9 mouse cellular contexts compared by ENCODE assay signal in the genomic region with DNA sequence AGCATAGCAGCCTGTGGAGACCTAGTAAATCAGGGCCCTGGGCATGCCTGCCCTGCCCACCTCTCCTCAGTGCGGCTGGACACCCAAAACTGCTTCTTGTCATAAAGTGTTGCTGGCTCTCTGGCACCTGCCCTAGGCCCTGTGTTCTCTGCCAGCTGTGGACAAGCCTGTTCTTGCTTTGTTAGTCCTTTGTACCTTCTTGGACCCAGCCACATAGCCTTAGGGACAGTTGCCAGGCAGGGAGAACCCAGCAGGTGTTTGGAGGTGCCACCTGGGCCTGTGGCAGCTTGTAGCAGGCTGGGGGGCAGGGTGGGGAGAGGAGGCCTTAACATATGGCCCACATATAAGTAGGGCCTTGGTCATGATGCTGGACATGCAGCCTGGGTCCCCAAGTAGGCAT.
DNase-seq lines count a peak whose midpoint lies in the region; ATAC-seq and TF ChIP-seq lines count a peak whose summit lies in the region.
"Had no signal": no experiment of that assay in that cellular context is flagged by ENCODE, and none has a peak within 500 bp of the region (broad histone marks: within the 10 kb centered on the region; RNA-seq: fewer than 3 reads in every experiment).

No protein-coding gene starts in this region.

- TF ChIP-seq EP300 in MEL (IDR thresholded peaks at IDR 0.05; ENCODE audit: low read depth in 1 of 2, low read length in 2 of 2) = no peak

- peaks cover 98% of the 10 kb centered on the region for H3K4me1 ChIP-seq in heart, embryonic 15.5 days (replicated peaks)
- H3K4me1 ChIP-seq in MEL (ENCODE audit: control insufficient read depth in 1 of 2, insufficient read depth in 2 of 2, low read length in 2 of 2) = peaks cover 38 to 86% of the 10 kb centered on the region in 2 experiments
- H3K4me1 ChIP-seq in hindbrain, embryonic 13.5 days (replicated peaks) = peaks cover 89% of the 10 kb centered on the region
- H3K4me1 ChIP-seq in midbrain, embryonic 12.5 days = peaks cover 65% of the 10 kb centered on the region

- no peak for DNase-seq in heart, postnatal 14 days
- no peak for DNase-seq in MEL (ENCODE audit: low read depth, low spot score)
- no peak for DNase-seq in T-cell, adult 2 months (ENCODE audit: low spot score)
- no peak for DNase-seq in right cerebral cortex, postnatal 4 days
- DNase-seq: lung, postnatal 4 days had no signal

- no peak for TF ChIP-seq CTCF in MEL (IDR thresholded peaks at IDR 0.05 in 2 of 3, conservative IDR thresholded peaks at IDR 0.05 in 1 of 3; ENCODE audit: control insufficient read depth in 1 of 3, insufficient read depth in 1 of 3, low read depth in 2 of 3, low read length in 3 of 3, poor library complexity in 1 of 3, severe bottlenecking in 1 of 3)

- WGBS in heart, embryonic 15.5 days = 72% methylated on average over 1 of the region's 1 CpGs
- WGBS in hindbrain, embryonic 13.5 days = 47% methylated on average over 1 of the region's 1 CpGs
- WGBS in midbrain, embryonic 12.5 days = 92% methylated on average over 1 of the region's 1 CpGs

- H3K27me3 ChIP-seq in heart, embryonic 15.5 days = no peaks in the 10 kb centered on the region
- no peaks in the 10 kb centered on the region for H3K27me3 ChIP-seq in MEL (ENCODE audit: control insufficient read depth in 1 of 2, insufficient read depth in 2 of 2, low read length in 2 of 2)
- no peaks in the 10 kb centered on the region for H3K27me3 ChIP-seq in hindbrain, embryonic 13.5 days
- H3K27me3 ChIP-seq in midbrain, embryonic 12.5 days = no peaks in the 10 kb centered on the region

- H3K4me3 ChIP-seq in heart, embryonic 15.5 days = no peak overlapping the region
- H3K4me3 ChIP-seq in MEL (ENCODE audit: control insufficient read depth in 1 of 2, insufficient read depth in 1 of 2, low read depth in 2 of 2, low read length in 2 of 2) = no peak overlapping the region
- H3K4me3 ChIP-seq in hindbrain, embryonic 13.5 days = no peak overlapping the region
- no peak overlapping the region for H3K4me3 ChIP-seq in midbrain, embryonic 12.5 days

- no peaks in the 10 kb centered on the region for H3K36me3 ChIP-seq in heart, embryonic 15.5 days
- H3K36me3 ChIP-seq in MEL (ENCODE audit: control insufficient read depth in 1 of 2, insufficient read depth in 2 of 2, low read length in 2 of 2) = peaks cover 0 to 62% of the 10 kb centered on the region in 2 experiments; a peak in 2 of 4 replicates
- no peaks in the 10 kb centered on the region for H3K36me3 ChIP-seq in hindbrain, embryonic 13.5 days
- no peaks in the 10 kb centered on the region for H3K36me3 ChIP-seq in midbrain, embryonic 12.5 days

- TF ChIP-seq POLR2A in MEL (IDR thresholded peaks at IDR 0.05; ENCODE audit: control insufficient read depth in 1 of 2, insufficient read depth in 1 of 2, low read depth in 1 of 2, low read length in 2 of 2, poor library complexity in 1 of 2) = no peak

- H3K9me3 ChIP-seq in heart, embryonic 15.5 days (replicated peaks) = no peaks in the 10 kb centered on the region
- H3K9me3 ChIP-seq in MEL (replicated peaks; ENCODE audit: insufficient read depth, low read length) = no peaks in the 10 kb centered on the region
- H3K9me3 ChIP-seq in hindbrain, embryonic 13.5 days = no peaks in the 10 kb centered on the region
- H3K9me3 ChIP-seq in midbrain, embryonic 12.5 days = no peaks in the 10 kb centered on the region

- intact Hi-C loops in heart, postnatal 14 days (cut with DNase I) = no loop called here

- TF ChIP-seq RAD21 in MEL (IDR thresholded peaks at IDR 0.05; ENCODE audit: low read depth, low read length) = no peak

- peaks cover 32% of the 10 kb centered on the region for H3K79me2 ChIP-seq in MEL (ENCODE audit: control insufficient read depth, insufficient read depth, low read length, poor library complexity)

- no peak for ATAC-seq in heart, embryonic 15.5 days (replicated peaks; ENCODE audit: insufficient number of reproducible peaks, insufficient read depth, low FRiP score, low read depth)
- no peak for ATAC-seq in hindbrain, embryonic 13.5 days (ENCODE audit: low FRiP score)
- no peak for ATAC-seq in midbrain, embryonic 12.5 days (ENCODE audit: low FRiP score, low read depth)
- ATAC-seq in monocyte, adult 5-6 weeks (replicated peaks; ENCODE audit: insufficient number of reproducible peaks, low FRiP score, low TSS enrichment, poor library complexity, severe bottlenecking) = no peak

- H3K27ac ChIP-seq in heart, embryonic 15.5 days = peak overlapping the region; percentile 28; the same call in 1 of the 2 replicates
- peak overlapping the region; percentile 15; the same call in 1 of the 2 replicates for H3K27ac ChIP-seq in MEL (ENCODE audit: control insufficient read depth, low read depth, low read length)
- H3K27ac ChIP-seq in hindbrain, embryonic 13.5 days = peak overlapping the region; percentile 79
- H3K27ac ChIP-seq in midbrain, embryonic 12.5 days (replicated peaks) = peak overlapping the region; percentile 71

- H3K4me2 ChIP-seq in heart, embryonic 15.5 days = no peak overlapping the region
- no peak overlapping the region for H3K4me2 ChIP-seq in hindbrain, embryonic 13.5 days
- no peak overlapping the region for H3K4me2 ChIP-seq in midbrain, embryonic 12.5 days (replicated peaks)

- peak overlapping the region; percentile 20; the same call in 1 of the 2 replicates for H3K9ac ChIP-seq in heart, embryonic 15.5 days
- H3K9ac ChIP-seq in MEL (ENCODE audit: control insufficient read depth, low read depth, low read length, poor library complexity, severe bottlenecking) = peak overlapping the region; percentile 9; the same call in 1 of the 2 replicates
- peak overlapping the region; percentile 9 for H3K9ac ChIP-seq in hindbrain, embryonic 13.5 days
- 0 out of 2 replicates have a peak overlapping the region, but pooled peaks have one; percentile 25 for H3K9ac ChIP-seq in midbrain, embryonic 12.5 days (replicated peaks)

TF ChIP-seq in MEL, 35 proteins besides CTCF, POLR2A, EP300 and RAD21:
- TF ChIP-seq RCOR1 (IDR thresholded peaks at IDR 0.05; ENCODE audit: low read depth, low read length) (no peak), MYC (IDR thresholded peaks at IDR 0.05; ENCODE audit: low read depth, low read length) (no peak), ETS1 (IDR thresholded peaks at IDR 0.05; ENCODE audit: low read depth, low read length) (no peak), CHD1 (IDR thresholded peaks at IDR 0.05; ENCODE audit: low read depth, low read length) (no peak), ZMIZ1 (IDR thresholded peaks at IDR 0.05; ENCODE audit: low read depth, low read length) (no peak), MAZ (IDR thresholded peaks at IDR 0.05; ENCODE audit: low read depth, low read length) (no peak), TBP (IDR thresholded peaks at IDR 0.05; ENCODE audit: low read depth, low read length) (no peak), TCF12 (IDR thresholded peaks at IDR 0.05; ENCODE audit: low read depth, low read length) (no peak), SIN3A (IDR thresholded peaks at IDR 0.05; ENCODE audit: low read length) (no peak), GATA1 (IDR thresholded peaks at IDR 0.05; ENCODE audit: low read depth, low read length) (no peak)

Comparison
In these comparisons a context has a peak if more than half of its experiments do, and no peak if none do; other contexts are left out.
1. H3K27ac ChIP-seq: peak in every context shown above with its lines; median percentile 79 in hindbrain, embryonic 13.5 days; 71 in midbrain, embryonic 12.5 days; 28 in heart, embryonic 15.5 days; 15 in MEL.